Mouse (Mus musculus): ENCODE measurements around the gene Des.

Gene Des

DNA sequence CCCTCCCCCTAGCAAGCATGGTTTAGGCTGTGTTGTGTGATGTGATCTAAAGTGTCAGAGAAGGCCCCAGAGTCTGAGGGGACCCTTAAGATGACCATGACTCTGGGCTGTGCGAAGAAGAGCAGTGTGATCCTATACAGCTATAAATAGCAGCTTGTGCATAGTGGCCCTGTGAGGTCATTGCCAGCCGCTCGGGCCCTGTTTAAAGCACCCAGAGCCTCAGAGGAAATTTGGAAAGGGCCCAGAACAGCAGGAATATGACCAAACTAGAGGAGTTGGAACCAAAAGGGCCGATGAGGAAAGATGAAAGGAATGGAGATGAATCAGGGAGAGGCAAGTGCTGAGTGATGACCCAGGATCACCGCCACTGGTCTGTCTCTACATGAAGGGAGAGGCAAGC lies 12.8 kb upstream of the Des start:
- DNase-seq (ENCODE audit: low spot score in 2 of 2): no peak

- no peak for DNase-seq (ENCODE audit: low spot score in 2 of 2)
Measured at GRCm38 (mm10) chr1:75349275-75349674, 10.9 kb upstream of the Des start.

DNA sequence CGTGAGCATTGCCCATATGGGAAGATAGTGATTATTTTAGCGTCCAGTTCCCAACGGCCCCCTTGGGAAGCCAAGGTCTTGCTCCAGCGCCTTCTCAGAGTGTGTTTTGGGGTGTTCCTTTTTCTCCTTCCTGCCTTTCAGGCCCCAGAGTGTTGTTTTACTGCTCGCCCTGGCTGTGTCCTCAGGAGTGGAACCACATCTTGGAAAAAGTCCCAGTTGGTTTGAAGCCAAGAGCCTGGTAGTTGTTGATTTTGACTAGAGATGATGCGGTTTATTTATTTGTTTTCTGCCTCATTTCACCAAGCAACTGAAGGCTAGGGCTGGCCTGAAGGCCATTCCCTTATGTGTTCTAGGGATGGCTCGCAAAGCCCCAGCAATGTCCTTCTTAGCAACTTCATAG lies 2.9 kb upstream of the Des start:
- no peak for DNase-seq (ENCODE audit: low spot score in 2 of 2)

DNA sequence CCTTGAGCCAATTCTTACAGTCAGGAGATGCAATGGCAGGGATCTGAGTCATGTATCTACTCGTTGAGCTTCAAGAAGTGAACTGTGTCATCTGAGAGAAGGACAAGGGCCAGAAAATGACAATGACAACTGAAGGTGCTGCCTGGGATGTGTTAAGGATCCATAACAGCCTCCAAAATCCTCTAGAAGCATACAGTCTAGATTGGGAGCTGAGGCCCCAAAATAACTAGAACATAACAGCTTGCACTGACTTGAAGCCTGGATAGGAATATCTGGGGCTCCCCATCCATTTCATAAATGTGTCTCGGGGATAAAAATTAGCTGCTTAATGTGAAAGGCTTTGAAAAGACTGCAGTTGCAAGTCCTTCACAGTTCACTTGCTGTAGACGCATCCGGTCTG lies 2.1 kb upstream of the Des start:
- DNase-seq (ENCODE audit: low spot score in 2 of 2): no peak

DNA sequence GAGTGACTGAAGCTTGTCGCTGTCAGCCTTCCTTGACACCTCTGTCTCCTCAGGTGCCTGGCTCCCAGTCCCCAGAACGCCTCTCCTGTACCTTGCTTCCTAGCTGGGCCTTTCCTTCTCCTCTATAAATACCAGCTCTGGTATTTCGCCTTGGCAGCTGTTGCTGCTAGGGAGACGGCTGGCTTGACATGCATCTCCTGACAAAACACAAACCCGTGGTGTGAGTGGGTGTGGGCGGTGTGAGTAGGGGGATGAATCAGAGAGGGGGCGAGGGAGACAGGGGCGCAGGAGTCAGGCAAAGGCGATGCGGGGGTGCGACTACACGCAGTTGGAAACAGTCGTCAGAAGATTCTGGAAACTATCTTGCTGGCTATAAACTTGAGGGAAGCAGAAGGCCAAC lies 783 bp upstream of the Des start:
- DNase-seq (ENCODE audit: low spot score in 2 of 2): no peak

DNA sequence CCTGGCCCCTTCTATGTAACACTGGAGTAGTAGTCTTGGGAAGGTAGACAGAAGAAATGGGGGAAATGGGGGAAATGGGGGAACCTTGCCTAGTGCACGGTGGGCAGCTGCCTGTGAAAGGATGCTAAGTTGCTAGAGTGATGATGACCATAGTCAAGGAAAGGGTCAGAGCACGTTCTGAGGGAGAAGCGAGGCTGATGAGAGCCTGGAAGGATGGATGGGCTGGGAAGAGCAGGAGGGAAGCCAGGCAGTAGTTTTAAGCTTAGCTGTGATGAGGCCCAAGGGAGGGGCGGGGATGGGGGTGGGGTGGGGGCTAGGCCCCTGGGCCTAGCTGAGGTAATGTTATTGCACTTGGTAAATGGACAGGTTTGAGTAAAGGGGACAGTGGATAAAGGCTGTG lies 994 bp downstream of the Des start:
- DNase-seq (ENCODE audit: low spot score in 2 of 2): no peak

GRCm38 (mm10) chr1:75361750-75362149 lies 1.6 kb downstream of the Des start:
- DNase-seq (ENCODE audit: low spot score in 2 of 2): no peak

- no peak for DNase-seq (ENCODE audit: low spot score in 2 of 2)
Measured at GRCm38 (mm10) chr1:75363868-75364267, 3.7 kb downstream of the Des start.

GRCm38 (mm10) chr1:75365510-75366137 lies 5.5 kb downstream of the Des start:
- no peak for DNase-seq (ENCODE audit: low spot score in 2 of 2)

DNA sequence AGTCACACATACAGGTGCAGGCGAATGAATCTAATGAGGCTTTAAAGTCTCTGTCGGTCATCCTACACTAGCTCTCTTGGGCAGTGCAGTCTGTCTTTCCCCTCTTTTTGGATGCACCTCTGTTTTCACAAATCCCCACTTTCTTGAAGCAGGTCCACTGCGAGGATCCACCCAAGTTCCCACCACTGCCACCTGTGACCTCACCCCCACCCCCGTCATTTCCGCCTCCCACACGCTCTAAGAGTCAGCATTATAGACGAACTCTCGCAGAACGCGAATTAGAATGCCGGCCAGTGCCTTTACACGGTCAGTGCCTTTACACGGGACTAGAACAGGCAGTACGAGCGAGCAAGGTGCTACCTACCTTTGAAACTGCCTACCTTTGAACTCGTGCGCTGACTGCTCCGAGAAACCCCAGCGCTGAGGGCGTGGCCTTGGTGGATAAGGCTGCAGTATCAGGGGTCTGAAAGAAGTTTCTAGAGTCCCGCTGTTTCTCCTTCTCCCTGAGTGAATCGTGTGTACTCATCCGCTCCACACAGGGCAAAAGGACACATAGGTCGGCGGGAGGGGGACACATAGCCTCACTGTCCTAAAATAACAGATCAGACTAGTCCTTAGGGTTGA lies 9.3 kb downstream of the Des start:
- DNase-seq (ENCODE audit: low spot score in 2 of 2): no peak

- DNase-seq (ENCODE audit: low spot score in 2 of 2): peak in 1 of 2 experiments; percentile 50
Measured at GRCm38 (mm10) chr1:75369984-75370660, 10.0 kb downstream of the Des start.

GRCm38 (mm10) chr1:75371317-75372095 lies 11.4 kb downstream of the Des start:
- peak in 1 of 2 experiments; percentile 62 for DNase-seq (ENCODE audit: low spot score in 2 of 2)

DNA sequence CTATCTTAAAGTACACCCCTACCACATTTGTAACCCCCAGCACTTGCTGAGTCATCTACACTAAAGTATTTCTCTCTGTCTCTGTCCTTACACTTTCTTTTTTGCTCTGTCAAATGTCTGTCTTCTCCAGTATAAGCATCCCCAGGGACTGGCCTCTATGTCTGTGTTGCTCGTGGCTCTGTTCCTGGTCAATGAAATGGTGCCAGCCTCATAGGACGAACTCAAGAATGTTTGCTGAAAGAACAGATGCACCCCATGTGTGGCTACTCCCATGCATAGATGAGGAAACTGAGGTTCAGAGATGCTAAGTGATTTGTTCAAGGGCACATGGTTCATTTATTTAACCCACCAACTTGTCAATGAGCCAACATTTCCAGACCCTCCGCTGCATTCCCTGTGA lies 12.3 kb downstream of the Des start:
- DNase-seq (ENCODE audit: low spot score in 2 of 2): no peak

- DNase-seq (ENCODE audit: low spot score in 2 of 2): no peak
Measured at GRCm38 (mm10) chr1:75373276-75373675, 13.1 kb downstream of the Des start.

GRCm38 (mm10) chr1:75374950-75375936 lies 15.1 kb downstream of the Des start, which contains the start of gene Speg:
Speg (plus strand) TSS chr1:75375297.
- DNase-seq (ENCODE audit: low spot score in 2 of 2): no peak

GRCm38 (mm10) chr1:75379196-75379595 lies 19.1 kb downstream of the Des start:
- DNase-seq (ENCODE audit: low spot score in 2 of 2): no peak

- DNase-seq (ENCODE audit: low spot score in 2 of 2): no peak
Measured at GRCm38 (mm10) chr1:75379931-75380330, 19.8 kb downstream of the Des start.

- no peak for DNase-seq (ENCODE audit: low spot score in 2 of 2)
Measured at GRCm38 (mm10) chr1:75380951-75381350, 20.8 kb downstream of the Des start.

- DNase-seq (ENCODE audit: low spot score in 2 of 2): no peak
Measured at GRCm38 (mm10) chr1:75381482-75382355, 21.6 kb downstream of the Des start.

All from urinary bladder, postnatal 36 days (tissue).